Comparison of ENCODE assay signal across 12 mouse cellular contexts in the genomic region with DNA sequence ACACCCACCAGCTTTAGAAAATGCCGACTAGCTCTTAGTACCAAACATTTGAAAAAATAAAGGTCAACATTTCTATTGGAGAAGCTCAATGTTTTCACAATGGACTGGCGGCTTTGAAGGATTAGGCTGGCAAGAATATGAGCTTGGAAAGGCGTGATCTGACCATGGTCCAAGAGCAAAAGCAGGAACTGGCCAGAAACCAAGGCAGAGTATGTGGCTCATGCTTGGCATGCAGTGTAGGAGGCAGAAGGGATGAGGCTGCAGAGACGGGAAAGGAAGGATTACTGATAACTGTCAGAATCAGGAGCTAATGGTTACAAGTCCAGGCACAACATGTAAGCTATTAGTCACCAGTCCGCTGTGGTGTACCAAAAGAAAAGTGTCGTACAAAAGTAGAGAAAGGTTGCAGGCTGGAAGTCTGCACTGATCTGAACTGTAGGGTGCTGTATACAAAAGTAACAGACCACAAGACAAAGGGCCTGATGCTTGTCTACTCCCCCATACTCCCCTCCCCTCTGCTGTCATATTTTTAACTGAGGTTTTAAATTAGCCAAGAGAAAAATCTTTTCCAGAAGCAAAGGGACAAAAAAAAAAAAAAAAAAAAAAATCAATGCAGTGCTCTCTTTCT.
A peak's percentile ranks its signal among the peaks of the same experiment; 100 is the strongest.
DNase-seq lines count a peak whose midpoint lies in the region; ATAC-seq lines count a peak whose summit lies in the region.
"Had no signal": no experiment of that assay in that cellular context is flagged by ENCODE, and none has a peak within 500 bp of the region (broad histone marks: within the 10 kb centered on the region; RNA-seq: fewer than 3 reads in every experiment).

No protein-coding gene starts in this region.

- H3K4me1 ChIP-seq in midbrain, embryonic 16.5 days (ENCODE audit: control insufficient read depth, insufficient read depth, low read length): no peaks in the 10 kb centered on the region
- no peaks in the 10 kb centered on the region for H3K4me1 ChIP-seq in midbrain, embryonic 13.5 days (replicated peaks)
- H3K4me1 ChIP-seq: limb, embryonic 13.5 days; stomach, embryonic 15.5 days had no signal

- no peaks in the 10 kb centered on the region for H3K9me3 ChIP-seq in midbrain, embryonic 16.5 days (replicated peaks; ENCODE audit: control insufficient read depth, low read length, poor library complexity, severe bottlenecking)
- H3K9me3 ChIP-seq in midbrain, embryonic 13.5 days: no peaks in the 10 kb centered on the region
- H3K9me3 ChIP-seq: limb, embryonic 13.5 days; stomach, embryonic 15.5 days had no signal

- 63% methylated on average over 6 of the region's 6 CpGs for WGBS in midbrain, embryonic 16.5 days
- 72% methylated on average over 6 of the region's 6 CpGs for WGBS in midbrain, embryonic 13.5 days

- H3K27ac ChIP-seq in midbrain, embryonic 16.5 days (ENCODE audit: low read length): no peak overlapping the region
- no peak overlapping the region for H3K27ac ChIP-seq in midbrain, embryonic 13.5 days
- H3K27ac ChIP-seq: kidney, postnatal 0 days; limb, embryonic 13.5 days; stomach, embryonic 15.5 days had no signal

- H3K27me3 ChIP-seq in midbrain, embryonic 16.5 days (ENCODE audit: control insufficient read depth, insufficient read depth, low read depth, low read length): no peaks in the 10 kb centered on the region
- H3K27me3 ChIP-seq in midbrain, embryonic 13.5 days: no peaks in the 10 kb centered on the region
- H3K27me3 ChIP-seq: limb, embryonic 13.5 days; stomach, embryonic 15.5 days had no signal

- no peak overlapping the region for H3K9ac ChIP-seq in midbrain, embryonic 16.5 days (ENCODE audit: low read depth, low read length)
- no peak overlapping the region for H3K9ac ChIP-seq in midbrain, embryonic 13.5 days (replicated peaks)
- H3K9ac ChIP-seq: limb, embryonic 13.5 days; stomach, embryonic 15.5 days had no signal

- no peak for DNase-seq in frontal cortex, postnatal 14 days (ENCODE audit: low spot score in 2 of 2)
- peak; percentile 61 for DNase-seq in cerebellum, adult 11 months
- peak; percentile 11 to 66 for DNase-seq in layer of hippocampus, postnatal 14 days (ENCODE audit: low spot score in 2 of 2)
- DNase-seq in B cell, adult 2 months: no peak
- no peak for DNase-seq in kidney, postnatal 14 days
- DNase-seq: gastrocnemius, postnatal 14 days had no signal

- H3K36me3 ChIP-seq in midbrain, embryonic 16.5 days (ENCODE audit: control insufficient read depth, insufficient read depth, low read length): no peaks in the 10 kb centered on the region
- no peaks in the 10 kb centered on the region for H3K36me3 ChIP-seq in midbrain, embryonic 13.5 days
- H3K36me3 ChIP-seq: limb, embryonic 13.5 days; stomach, embryonic 15.5 days had no signal

- peak; percentile 92 for ATAC-seq in frontal cortex, adult (ENCODE audit: low TSS enrichment)
- ATAC-seq in midbrain, embryonic 16.5 days: 0 out of 2 replicates have a peak, but pooled peaks have one; percentile 32
- ATAC-seq in midbrain, embryonic 13.5 days: no peak

- no peak overlapping the region for H3K4me2 ChIP-seq in midbrain, embryonic 16.5 days (ENCODE audit: low read length)
- H3K4me2 ChIP-seq in midbrain, embryonic 13.5 days (replicated peaks): no peak overlapping the region
- H3K4me2 ChIP-seq: limb, embryonic 13.5 days; stomach, embryonic 15.5 days had no signal

- H3K4me3 ChIP-seq in midbrain, embryonic 16.5 days (ENCODE audit: low read depth, low read length): no peak overlapping the region
- H3K4me3 ChIP-seq in midbrain, embryonic 13.5 days (replicated peaks): no peak overlapping the region
- H3K4me3 ChIP-seq: limb, embryonic 13.5 days; stomach, embryonic 15.5 days had no signal

Comparison
In these comparisons a context has a peak if more than half of its experiments do, and no peak if none do; other contexts are left out.
1. DNase-seq: peak in cerebellum, adult 11 months (single experiment) and layer of hippocampus, postnatal 14 days (2 of 2); none in frontal cortex, postnatal 14 days (0 of 2), B cell, adult 2 months (0 of 2) and kidney, postnatal 14 days (single experiment).